Mouse (Mus musculus) lung, postnatal 0 days (tissue): ENCODE measurements around the gene Kncn.

ENCODE experiments used
- CTCF ChIP-seq: IDR thresholded peaks from 2 replicates; pipeline ENCODE4 v1.5.1; 2016; ENCODE audit warnings: antibody characterized with exemption, mild to moderate bottlenecking
- EP300 ChIP-seq: IDR thresholded peaks from 2 replicates; pipeline ENCODE4 v1.6.1; 2016; ENCODE audit warnings: antibody characterized with exemption, mild to moderate bottlenecking, control low read depth

DNA sequence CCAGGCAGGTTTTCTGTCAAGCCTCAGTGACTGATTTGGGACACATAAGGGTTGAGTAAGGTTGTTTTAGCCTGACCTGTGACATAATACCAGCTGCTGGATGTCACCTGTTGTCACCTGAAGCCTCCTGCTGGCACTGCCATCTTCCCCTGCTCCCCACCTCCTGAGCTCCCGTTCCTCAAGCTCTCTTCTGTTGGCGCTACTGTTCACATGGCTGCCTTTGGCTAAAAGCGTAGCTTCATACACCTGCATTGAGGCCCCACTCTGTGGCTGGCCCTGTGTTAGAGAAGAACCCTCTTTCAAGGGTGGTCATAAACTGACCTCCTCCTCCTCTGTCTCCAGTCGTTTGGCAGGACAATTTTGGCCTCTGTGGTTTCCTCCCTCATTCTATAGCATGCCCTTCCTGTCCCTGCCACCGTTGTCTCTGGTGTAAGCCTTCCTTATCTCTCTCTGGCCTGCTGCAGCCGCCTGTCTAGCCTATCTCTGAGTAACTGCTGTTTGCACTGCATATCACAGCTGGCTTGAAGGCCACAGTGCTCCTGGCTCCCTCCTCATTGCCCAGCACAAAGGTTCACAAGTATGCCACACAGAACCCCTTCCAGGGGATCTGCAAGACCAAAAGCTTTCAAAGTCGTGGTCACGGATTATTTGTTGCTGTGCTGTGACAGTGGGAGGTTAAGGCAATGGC, 35.1 kb upstream of the Kncn start:
- TF ChIP-seq CTCF, result no peak
- no peak for TF ChIP-seq EP300
